Comparison of ENCODE assay signal across 21 mouse cellular contexts in genomic region chr5:148282093-148282492, GRCm38 (mm10).
"Had no signal": no experiment of that assay in that cellular context is flagged by ENCODE, and none has a peak within 500 bp of the region (broad histone marks: within the 10 kb centered on the region; RNA-seq: fewer than 3 reads in every experiment).

No protein-coding gene starts in this region.

- H3K27ac ChIP-seq: heart, embryonic 13.5 days; heart, embryonic 15.5 days; hindbrain, embryonic 13.5 days; hindbrain, embryonic 15.5 days; layer of hippocampus, adult 2 months; limb, embryonic 10.5 days; limb, embryonic 12.5 days; liver, embryonic 13.5 days; liver, embryonic 15.5 days had no signal

- H3K9me3 ChIP-seq: heart, embryonic 13.5 days; heart, embryonic 15.5 days; hindbrain, embryonic 13.5 days; hindbrain, embryonic 15.5 days; limb, embryonic 10.5 days; limb, embryonic 12.5 days; liver, embryonic 13.5 days; liver, embryonic 15.5 days had no signal

- H3K36me3 ChIP-seq: limb, embryonic 10.5 days; limb, embryonic 12.5 days; liver, embryonic 13.5 days; liver, embryonic 15.5 days had no signal

- H3K9ac ChIP-seq: heart, embryonic 13.5 days; heart, embryonic 15.5 days; hindbrain, embryonic 13.5 days; hindbrain, embryonic 15.5 days; limb, embryonic 12.5 days; liver, embryonic 13.5 days; liver, embryonic 15.5 days had no signal

- H3K4me1 ChIP-seq: hindbrain, embryonic 13.5 days; hindbrain, embryonic 15.5 days; limb, embryonic 10.5 days; liver, embryonic 13.5 days; liver, embryonic 15.5 days had no signal

- H3K4me3 ChIP-seq: heart, adult 2 months; heart, embryonic 13.5 days; heart, embryonic 15.5 days; hindbrain, embryonic 13.5 days; hindbrain, embryonic 15.5 days; layer of hippocampus, adult 2 months; limb, embryonic 10.5 days; limb, embryonic 12.5 days; liver, embryonic 13.5 days; liver, embryonic 15.5 days had no signal

- DNase-seq: gastrocnemius, postnatal 14 days; gastrocnemius, postnatal 36 days; heart, adult 11 months; heart, adult 2 months; heart, postnatal 14 days; heart, postnatal 36 days; kidney, adult 11 months; kidney, adult 8-10 months; kidney, postnatal 10 days; kidney, postnatal 25 days; kidney, postnatal 4 days; liver; liver, embryonic 13.5 days had no signal
